18 mouse cellular contexts compared by ENCODE assay signal in genomic region chr2:64949210-64949609, GRCm38 (mm10).
A peak's percentile ranks its signal among the peaks of the same experiment; 100 is the strongest.
DNase-seq lines count a peak whose midpoint lies in the region; ATAC-seq lines count a peak whose summit lies in the region.
"Had no signal": no experiment of that assay in that cellular context is flagged by ENCODE, and none has a peak within 500 bp of the region (broad histone marks: within the 10 kb centered on the region; RNA-seq: fewer than 3 reads in every experiment).

No protein-coding gene starts in this region.

- no peaks in the 10 kb centered on the region for H3K9me3 ChIP-seq in embryonic facial prominence, embryonic 13.5 days
- H3K9me3 ChIP-seq in embryonic facial prominence, embryonic 10.5 days = no peaks in the 10 kb centered on the region
- H3K9me3 ChIP-seq in midbrain, embryonic 12.5 days = no peaks in the 10 kb centered on the region
- H3K9me3 ChIP-seq in midbrain, embryonic 10.5 days (replicated peaks) = no peaks in the 10 kb centered on the region
- H3K9me3 ChIP-seq in hindbrain, embryonic 16.5 days (ENCODE audit: control insufficient read depth, low read length) = no peaks in the 10 kb centered on the region
- H3K9me3 ChIP-seq: embryonic facial prominence, embryonic 15.5 days; G1E; heart, embryonic 13.5 days; lung, embryonic 15.5 days had no signal

- H3K27ac ChIP-seq in embryonic facial prominence, embryonic 13.5 days = no peak overlapping the region
- no peak overlapping the region for H3K27ac ChIP-seq in embryonic facial prominence, embryonic 10.5 days (replicated peaks)
- H3K27ac ChIP-seq in midbrain, embryonic 12.5 days (replicated peaks) = no peak overlapping the region
- no peak overlapping the region for H3K27ac ChIP-seq in midbrain, embryonic 10.5 days (replicated peaks)
- no peak overlapping the region for H3K27ac ChIP-seq in hindbrain, embryonic 16.5 days (ENCODE audit: low read depth, low read length)
- H3K27ac ChIP-seq: embryonic facial prominence, embryonic 15.5 days; heart, embryonic 13.5 days; kidney, postnatal 0 days; liver, embryonic 14.5 days; lung, embryonic 15.5 days had no signal

- no peak overlapping the region for H3K4me3 ChIP-seq in embryonic facial prominence, embryonic 13.5 days
- H3K4me3 ChIP-seq in embryonic facial prominence, embryonic 10.5 days = no peak overlapping the region
- no peak overlapping the region for H3K4me3 ChIP-seq in midbrain, embryonic 12.5 days
- H3K4me3 ChIP-seq in midbrain, embryonic 10.5 days = no peak overlapping the region
- H3K4me3 ChIP-seq in hindbrain, embryonic 16.5 days (ENCODE audit: low read length) = no peak overlapping the region
- H3K4me3 ChIP-seq: embryonic facial prominence, embryonic 15.5 days; heart, embryonic 13.5 days; lung, embryonic 15.5 days had no signal

- H3K27me3 ChIP-seq in embryonic facial prominence, embryonic 13.5 days = no peaks in the 10 kb centered on the region
- no peaks in the 10 kb centered on the region for H3K27me3 ChIP-seq in embryonic facial prominence, embryonic 10.5 days (replicated peaks; ENCODE audit: low read depth, poor library complexity, severe bottlenecking)
- H3K27me3 ChIP-seq in midbrain, embryonic 12.5 days = no peaks in the 10 kb centered on the region
- H3K27me3 ChIP-seq in midbrain, embryonic 10.5 days (ENCODE audit: low read depth, poor library complexity, severe bottlenecking) = no peaks in the 10 kb centered on the region
- H3K27me3 ChIP-seq in hindbrain, embryonic 16.5 days (replicated peaks; ENCODE audit: control insufficient read depth, insufficient read depth, low read length) = no peaks in the 10 kb centered on the region
- H3K27me3 ChIP-seq: embryonic facial prominence, embryonic 15.5 days; heart, embryonic 13.5 days; lung, embryonic 15.5 days had no signal

- H3K9ac ChIP-seq in embryonic facial prominence, embryonic 13.5 days = no peak overlapping the region
- no peak overlapping the region for H3K9ac ChIP-seq in midbrain, embryonic 12.5 days (replicated peaks)
- H3K9ac ChIP-seq in hindbrain, embryonic 16.5 days (ENCODE audit: low read depth, low read length) = no peak overlapping the region
- H3K9ac ChIP-seq: embryonic facial prominence, embryonic 15.5 days; heart, embryonic 13.5 days; liver, embryonic 14.5 days; lung, embryonic 15.5 days had no signal

- no peaks in the 10 kb centered on the region for H3K36me3 ChIP-seq in embryonic facial prominence, embryonic 13.5 days
- no peaks in the 10 kb centered on the region for H3K36me3 ChIP-seq in embryonic facial prominence, embryonic 10.5 days (replicated peaks)
- H3K36me3 ChIP-seq in midbrain, embryonic 12.5 days = no peaks in the 10 kb centered on the region
- H3K36me3 ChIP-seq in midbrain, embryonic 10.5 days = no peaks in the 10 kb centered on the region
- H3K36me3 ChIP-seq in hindbrain, embryonic 16.5 days (ENCODE audit: control insufficient read depth, insufficient read depth, low read length) = no peaks in the 10 kb centered on the region
- H3K36me3 ChIP-seq: embryonic facial prominence, embryonic 15.5 days; G1E; lung, embryonic 15.5 days had no signal

- peak overlapping the region; percentile 29; the same call in 1 of the 2 replicates for H3K4me2 ChIP-seq in embryonic facial prominence, embryonic 13.5 days
- H3K4me2 ChIP-seq in midbrain, embryonic 12.5 days (replicated peaks) = no peak overlapping the region
- H3K4me2 ChIP-seq in hindbrain, embryonic 16.5 days (ENCODE audit: low read length) = no peak overlapping the region
- H3K4me2 ChIP-seq: heart, embryonic 13.5 days; lung, embryonic 15.5 days had no signal

- WGBS in embryonic facial prominence, embryonic 13.5 days = 53% methylated on average over 2 of the region's 2 CpGs
- 49% methylated on average over 2 of the region's 2 CpGs for WGBS in embryonic facial prominence, embryonic 10.5 days
- WGBS in midbrain, embryonic 12.5 days = 37% methylated on average over 2 of the region's 2 CpGs
- WGBS in midbrain, embryonic 10.5 days = 52% methylated on average over 2 of the region's 2 CpGs
- 50% methylated on average over 2 of the region's 2 CpGs for WGBS in hindbrain, embryonic 16.5 days

- ATAC-seq in embryonic facial prominence, embryonic 13.5 days (ENCODE audit: insufficient number of reproducible peaks, insufficient read depth, low FRiP score, low TSS enrichment, low read depth) = no peak
- peak; percentile 14; the same call in 1 of the 2 replicates for ATAC-seq in midbrain, embryonic 12.5 days (ENCODE audit: low FRiP score, low read depth)
- ATAC-seq in hindbrain, embryonic 16.5 days = peak; percentile 17; the same call in 1 of the 2 replicates
- ATAC-seq: activated CD4-positive, CD25-positive, alpha-beta regulatory T cell, adult 4 months had no signal

- no peaks in the 10 kb centered on the region for H3K4me1 ChIP-seq in embryonic facial prominence, embryonic 13.5 days
- peaks cover 11% of the 10 kb centered on the region; the same call in 1 of the 2 replicates for H3K4me1 ChIP-seq in embryonic facial prominence, embryonic 10.5 days
- no peaks in the 10 kb centered on the region for H3K4me1 ChIP-seq in midbrain, embryonic 12.5 days
- H3K4me1 ChIP-seq in midbrain, embryonic 10.5 days = peaks cover 5% of the 10 kb centered on the region; the same call in 1 of the 2 replicates
- no peaks in the 10 kb centered on the region for H3K4me1 ChIP-seq in hindbrain, embryonic 16.5 days (ENCODE audit: control insufficient read depth, insufficient read depth, low read depth, low read length)
- H3K4me1 ChIP-seq: embryonic facial prominence, embryonic 15.5 days; heart, embryonic 13.5 days; lung, embryonic 15.5 days had no signal

- no peak for DNase-seq in embryonic facial prominence, embryonic 10.5 days (ENCODE audit: low spot score)
- no peak for DNase-seq in midbrain, embryonic 10.5 days (ENCODE audit: low spot score)
- DNase-seq in adrenal gland, postnatal 10 days = no peak
- DNase-seq in urinary bladder, postnatal 36 days (ENCODE audit: low spot score in 2 of 2) = no peak
- DNase-seq in cerebellum, adult 11 months = no peak
- DNase-seq: heart, adult 11 months; kidney, adult 11 months; thymus, adult 2 months had no signal
